Mouse (Mus musculus) ovary, postnatal 14 days (tissue): ENCODE measurements at regions not wholly inside any gene's neighbourhood (a gene's known extent, or its start where the extent isn't known, plus 50 kb on each side); places are given as distances from the start of the nearest gene placed in this dataset.
"Not testable (repeated sequence)": the region's sequence is repeated elsewhere in the genome, so short reads cannot be mapped to it uniquely, and the experiment has no call there.

Experiments used
- DNase-seq: peaks from one replicate; pipeline ENCODE4 v3.0.0; 2022; ENCODE audit warnings: low spot score

DNA sequence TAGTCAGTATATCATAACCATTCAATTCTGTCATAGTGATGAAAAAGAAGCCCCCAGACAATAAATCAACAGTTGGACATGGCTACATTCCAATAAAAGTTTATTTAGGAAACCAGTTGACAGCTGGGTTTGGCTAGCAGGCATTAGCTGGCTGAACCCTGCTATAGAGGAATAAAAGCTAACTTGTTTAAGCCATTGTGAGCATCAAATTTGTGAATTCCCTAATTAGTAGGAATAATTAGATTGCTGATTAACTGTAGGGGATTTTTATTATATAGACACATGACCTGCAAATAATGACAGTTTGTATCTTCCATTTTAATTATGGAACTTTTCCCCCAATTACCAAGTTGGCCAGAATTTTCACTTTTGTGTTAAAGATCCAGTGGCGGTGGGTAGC, 659.8 kb downstream of the Rwdd3 start:
- DNase-seq = no peak

DNA sequence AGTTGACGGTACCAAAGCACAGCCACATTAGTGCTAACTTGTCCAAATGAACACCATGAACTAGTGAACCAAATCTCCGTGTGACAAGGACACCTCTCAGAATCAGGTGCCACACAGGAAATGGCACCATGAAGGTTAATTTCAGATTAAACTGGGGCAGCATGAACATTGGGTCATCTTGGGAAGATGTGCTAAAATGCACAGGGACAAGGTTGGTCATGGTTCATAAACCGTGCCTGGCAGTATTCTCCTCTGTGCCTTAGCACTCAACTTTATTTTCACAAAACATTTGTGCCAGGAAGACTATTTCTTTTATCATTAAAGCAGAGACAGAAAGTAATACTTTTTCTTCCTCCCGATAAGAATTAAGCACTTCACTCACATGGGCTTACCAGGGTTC, 672.6 kb downstream of the Rwdd3 start:
- DNase-seq = no peak

DNA sequence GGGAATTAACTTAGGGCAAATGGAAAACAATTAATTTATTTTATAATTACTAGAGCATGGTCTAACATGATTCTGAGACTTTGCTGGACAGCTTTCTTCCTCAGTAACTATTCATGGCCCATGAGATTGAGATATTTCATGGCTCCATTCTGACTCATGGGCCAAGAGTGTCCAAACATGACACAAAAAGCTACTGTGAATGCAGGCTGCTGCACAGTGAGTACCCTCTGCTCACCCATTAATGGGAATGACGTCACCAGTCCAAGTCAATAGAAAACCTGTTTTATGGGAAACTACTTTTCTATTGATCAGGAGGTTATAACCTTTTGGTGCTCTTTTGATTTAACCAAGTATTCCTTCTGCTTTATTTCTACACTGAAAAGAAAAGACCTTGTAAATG, 693.6 kb downstream of the Rwdd3 start:
- no peak for DNase-seq

DNA sequence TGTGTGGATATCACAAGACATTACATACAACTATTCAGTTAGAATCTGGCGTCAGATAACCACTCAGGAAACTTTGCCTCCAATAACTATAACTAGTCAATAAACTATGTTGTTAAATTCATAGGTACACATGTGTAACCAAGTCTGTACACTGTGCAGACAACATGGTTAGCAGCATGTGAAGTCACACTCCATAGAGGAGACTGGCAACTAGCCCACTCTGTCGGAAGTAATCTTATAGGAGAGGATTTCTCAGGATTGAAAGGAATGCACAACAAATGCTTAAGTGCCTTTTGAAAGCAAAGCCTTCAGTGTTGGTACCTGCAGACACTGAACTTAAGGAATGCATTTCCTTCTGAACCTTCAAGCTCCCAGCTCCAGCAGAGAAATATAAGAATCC, 693.0 kb upstream of the Ptbp2 start:
- no peak for DNase-seq

DNA sequence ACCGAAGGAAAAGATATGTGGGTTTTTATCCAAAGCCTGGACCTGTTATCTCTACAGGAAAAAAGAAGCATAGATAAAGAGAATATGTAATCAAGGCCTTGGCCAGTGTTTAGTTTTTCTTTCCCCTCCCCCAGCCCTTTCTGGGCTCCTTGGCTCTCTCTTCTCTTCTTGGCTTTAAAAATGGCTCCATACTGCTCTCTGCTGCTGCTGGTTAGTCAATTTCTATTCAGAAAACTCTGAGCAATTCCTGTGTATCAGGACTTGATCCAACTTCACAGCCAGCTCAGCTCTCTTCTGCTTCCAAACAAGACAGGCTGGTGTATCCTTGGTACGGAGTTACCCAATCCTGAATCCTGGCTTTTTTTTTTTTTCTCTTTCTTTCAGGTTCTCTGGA, 689.4 kb upstream of the Ptbp2 start:
- peak; percentile 27 for DNase-seq

DNA sequence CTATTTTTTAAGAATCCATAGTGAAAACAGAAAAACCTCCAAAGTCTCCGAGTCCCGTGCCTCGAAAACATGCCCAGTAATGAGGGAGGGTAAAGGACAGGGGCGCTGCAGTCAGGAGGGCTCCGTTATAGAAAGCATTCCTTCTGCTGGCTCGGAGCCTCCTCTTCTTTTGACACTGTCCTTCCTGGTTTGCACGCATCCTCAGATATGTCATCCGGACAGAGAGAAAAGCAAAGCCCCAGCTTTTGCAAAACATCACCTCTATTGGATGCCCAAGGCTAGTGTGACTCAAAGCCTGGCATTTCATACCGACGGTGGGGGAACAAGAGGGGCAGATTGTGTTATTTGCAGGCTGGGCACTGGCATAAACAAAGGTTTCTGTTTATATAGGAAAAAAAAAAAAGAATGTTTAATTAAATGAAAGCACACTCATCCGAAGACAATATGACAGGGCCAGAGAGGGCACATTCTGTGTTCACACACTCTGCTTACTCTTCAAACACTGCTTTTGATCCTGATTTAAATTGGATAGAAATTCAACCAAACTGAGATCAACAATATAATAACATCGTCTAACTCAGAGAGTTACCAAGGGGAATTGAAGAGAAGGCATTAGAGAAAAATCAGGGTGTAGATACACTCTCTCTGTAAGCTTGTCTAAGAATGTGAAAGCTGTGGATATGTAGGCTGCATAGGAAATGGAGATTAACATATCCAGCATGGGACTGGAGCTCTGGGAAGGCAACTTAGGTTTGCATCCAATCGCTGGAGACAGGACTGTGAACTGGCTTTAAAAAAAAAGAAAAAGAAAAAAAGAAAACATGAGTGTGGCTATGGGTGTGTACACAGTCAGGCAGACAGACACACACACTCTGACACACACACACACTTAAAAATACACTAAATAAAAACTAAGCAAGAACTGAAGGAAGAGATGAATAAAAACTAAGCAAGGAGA, 688.7 kb upstream of the Ptbp2 start:
- no peak for DNase-seq

DNA sequence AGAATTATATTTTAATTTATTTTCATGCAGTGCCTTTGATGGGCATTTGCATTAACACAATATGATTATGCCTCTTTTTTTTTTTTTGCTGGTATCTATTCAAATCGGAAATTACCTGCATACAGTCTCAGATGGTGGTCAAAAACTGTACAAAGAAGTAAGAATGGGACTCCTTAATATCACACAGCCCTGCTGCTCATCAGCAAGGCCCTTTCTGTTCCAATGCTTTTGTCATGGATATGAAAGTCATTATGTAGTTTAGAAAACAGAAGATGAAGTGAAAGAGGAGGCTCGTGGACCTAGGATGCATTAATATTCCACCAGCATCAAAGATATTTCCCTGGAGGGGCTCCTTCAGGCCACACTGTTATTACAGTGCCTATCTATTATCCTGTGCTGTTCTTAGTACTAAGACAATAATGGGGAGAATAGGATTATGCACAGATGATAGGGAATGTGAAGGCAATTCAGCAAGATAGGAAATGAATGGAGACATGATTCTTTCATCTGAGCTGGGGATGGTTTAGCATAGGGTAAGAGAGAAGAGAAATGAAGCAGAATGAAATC, 687.7 kb upstream of the Ptbp2 start:
- no peak for DNase-seq

DNA sequence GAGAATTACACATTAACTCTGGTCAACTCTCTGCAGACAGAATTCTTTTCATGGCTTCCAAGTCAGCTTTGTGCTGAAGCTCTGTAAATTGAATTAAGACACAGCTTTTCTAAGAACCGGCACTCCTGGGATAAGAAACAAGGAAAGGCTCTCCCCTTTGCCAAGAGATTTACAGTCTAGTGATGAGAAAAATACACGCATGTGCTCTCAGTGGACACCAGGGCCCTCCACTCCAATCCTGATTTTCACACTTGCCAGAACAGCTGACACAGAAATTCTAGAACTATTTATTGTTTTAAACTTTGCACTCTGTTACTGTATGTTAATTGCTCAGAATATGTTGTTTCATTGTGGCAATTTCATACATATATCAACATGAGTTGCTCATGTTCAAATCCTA, 684.6 kb upstream of the Ptbp2 start:
- no peak for DNase-seq

DNA sequence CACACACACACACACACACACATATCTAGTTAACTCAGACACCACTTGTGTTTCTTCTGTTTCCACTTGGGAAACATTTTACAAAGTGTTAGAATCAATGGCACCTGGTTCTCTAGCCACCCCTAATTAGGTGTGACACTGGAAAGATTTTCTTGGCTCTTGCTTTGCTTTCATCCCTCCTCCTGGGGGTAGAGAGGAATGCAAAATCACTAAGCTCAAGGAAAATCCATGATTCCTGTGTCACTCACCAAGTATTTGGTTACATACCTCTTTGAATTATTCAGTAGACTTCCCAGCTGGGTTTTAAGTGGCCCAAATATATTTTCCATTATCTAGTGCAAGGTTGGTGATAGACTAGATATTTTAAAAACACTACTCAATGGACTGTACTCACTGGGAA, 676.5 kb upstream of the Ptbp2 start:
- no peak for DNase-seq

DNA sequence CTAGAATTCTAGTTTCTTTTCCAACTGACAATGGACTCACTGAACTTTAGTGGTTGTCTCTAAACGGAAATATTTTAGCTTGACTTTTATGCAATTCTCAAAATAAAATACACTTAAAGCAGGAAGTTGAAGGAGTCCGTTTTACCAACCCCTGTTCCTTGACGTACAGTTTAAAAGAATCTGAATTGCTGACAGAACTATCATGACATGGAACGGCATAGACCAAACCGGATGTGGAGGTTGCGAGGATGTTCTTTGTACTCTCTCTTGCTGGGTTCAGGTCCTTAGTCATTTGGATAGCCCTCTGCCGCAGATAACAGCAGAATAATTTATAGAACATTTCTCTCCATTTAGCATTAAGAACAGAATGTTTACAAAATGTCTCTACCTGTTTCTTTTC, 673.6 kb upstream of the Ptbp2 start:
- no peak for DNase-seq

DNA sequence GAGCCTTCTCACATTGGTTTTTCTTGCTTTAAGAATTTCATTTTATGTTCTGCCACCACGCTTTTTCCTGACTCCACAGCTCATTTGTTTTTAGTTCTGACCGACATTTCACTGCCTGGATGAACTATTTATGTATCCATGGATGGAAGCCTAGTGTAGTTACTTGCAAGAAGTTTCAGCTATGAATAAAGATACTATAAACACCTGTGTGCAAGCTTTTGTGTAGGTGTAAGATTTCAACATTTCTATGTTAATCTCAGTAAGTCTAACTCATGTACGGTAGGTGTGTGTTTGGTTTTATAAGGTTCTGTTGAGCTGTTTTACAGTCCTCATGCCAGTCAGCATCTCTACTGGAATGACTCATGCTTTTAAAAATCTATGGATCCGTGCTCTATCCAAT, 656.9 kb upstream of the Ptbp2 start:
- DNase-seq = no peak

DNA sequence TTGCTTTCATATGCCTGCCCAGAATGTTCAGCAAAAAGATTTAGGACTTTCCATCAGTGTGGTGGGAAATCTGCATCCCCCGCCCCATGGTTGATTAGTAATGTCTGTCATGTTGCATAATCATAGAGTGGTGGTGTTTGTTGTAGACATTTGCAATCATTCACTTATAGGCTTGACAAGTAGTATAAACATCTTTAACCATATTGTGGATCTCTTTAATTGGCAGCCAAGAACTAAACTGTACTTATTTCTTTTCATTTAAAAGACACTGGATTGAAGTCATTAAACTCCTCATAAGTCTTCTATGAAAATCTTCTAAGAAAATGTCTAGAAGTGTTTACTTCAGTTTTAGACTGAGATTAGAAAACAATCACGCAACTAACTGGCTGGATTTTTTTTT, 646.0 kb upstream of the Ptbp2 start:
- no peak for DNase-seq

DNA sequence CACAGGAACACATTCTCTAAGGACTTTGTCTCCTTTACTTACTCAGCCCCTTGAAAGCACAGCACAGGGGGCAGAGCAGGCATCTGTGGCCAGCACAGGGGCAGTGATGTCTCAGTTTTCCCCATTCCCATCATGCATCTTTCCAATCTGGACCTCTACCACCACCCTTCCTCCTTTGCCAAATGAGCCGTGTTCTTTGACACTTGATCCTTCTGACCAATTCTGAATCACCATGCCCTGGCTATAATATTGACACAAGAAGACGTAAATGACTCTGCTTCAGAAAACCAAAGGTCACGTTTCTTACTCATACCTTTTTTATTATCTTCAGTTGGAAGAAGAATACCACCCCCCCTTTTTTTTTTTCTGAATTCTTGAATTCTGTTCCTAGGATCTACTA, 632.4 kb upstream of the Ptbp2 start:
- no peak for DNase-seq

DNA sequence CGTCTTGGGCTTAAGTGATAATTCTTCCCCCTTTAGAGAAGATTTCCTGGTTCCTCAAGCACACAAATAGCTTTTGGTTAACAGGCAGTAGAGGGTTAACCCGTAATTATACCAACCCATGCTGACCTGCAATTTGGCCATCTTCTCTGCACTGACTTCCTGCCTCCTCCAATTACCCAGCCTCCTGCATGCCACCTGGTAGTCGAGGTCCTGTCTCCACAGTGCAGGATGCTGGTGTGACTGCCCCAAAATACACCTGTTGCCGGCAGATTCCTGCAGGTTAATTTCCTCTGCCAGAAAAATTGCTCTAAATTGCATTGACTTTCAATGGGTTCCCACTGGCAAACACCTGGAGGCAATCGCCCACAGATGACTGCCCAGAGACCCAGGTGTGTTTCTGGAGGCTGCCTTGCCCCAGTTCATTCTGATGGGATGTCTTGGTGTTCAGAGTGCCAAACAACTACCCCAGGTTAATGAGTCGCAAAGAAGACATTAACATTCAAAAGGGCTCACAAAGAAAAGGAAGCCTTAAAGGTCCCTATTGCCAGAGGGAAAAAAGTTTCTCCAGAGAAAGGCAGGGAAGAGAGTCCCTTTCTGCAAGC, 591.5 kb upstream of the Ptbp2 start:
- no peak for DNase-seq

DNA sequence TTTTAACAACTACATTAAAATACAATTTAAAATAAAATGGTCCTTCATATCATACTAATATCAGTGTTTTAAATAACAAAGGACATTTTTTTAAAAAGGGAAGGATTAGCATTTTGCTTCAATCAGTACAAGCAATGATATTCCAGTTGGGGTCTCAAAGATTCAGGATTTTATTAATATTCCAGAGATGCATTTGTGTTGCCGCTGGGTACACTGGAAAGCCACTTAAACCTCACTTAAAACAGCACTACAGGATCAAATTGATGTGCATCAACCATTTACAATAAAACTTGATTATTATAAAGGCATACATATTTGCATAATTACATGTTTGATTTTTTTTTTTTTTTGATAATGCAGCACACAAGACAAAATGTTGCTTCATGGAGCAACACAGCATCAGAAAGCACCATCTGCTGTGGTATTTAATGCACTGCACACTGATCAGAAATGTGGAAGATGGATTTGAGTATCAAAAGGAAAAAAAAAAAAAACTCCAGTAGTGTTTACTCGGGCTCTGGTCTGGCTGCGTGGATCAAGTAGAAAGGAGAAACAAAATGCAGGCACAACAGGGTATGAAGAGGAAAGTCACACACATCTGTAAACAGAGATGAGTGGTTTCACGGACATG, 558.6 kb upstream of the Ptbp2 start:
- DNase-seq = no peak

DNA sequence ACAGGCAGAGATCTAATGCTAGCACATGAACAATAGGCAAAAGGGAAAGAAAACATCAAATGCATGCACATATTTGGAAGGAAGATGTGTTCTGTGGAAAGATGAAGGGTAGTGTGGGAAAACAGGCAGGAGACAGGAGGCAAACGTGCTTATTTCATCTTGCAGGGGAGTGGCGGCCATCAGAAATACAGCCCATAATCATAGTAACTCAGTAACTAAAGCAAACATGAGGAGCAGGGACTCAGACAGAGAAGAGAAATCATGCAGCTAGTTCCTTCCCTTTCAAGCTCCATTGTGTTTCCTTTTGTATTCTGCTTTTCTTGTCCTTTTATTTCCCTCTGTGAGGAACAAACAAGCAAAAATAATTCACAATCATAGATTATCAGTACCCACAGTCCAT, 557.6 kb upstream of the Ptbp2 start:
- DNase-seq = no peak

DNA sequence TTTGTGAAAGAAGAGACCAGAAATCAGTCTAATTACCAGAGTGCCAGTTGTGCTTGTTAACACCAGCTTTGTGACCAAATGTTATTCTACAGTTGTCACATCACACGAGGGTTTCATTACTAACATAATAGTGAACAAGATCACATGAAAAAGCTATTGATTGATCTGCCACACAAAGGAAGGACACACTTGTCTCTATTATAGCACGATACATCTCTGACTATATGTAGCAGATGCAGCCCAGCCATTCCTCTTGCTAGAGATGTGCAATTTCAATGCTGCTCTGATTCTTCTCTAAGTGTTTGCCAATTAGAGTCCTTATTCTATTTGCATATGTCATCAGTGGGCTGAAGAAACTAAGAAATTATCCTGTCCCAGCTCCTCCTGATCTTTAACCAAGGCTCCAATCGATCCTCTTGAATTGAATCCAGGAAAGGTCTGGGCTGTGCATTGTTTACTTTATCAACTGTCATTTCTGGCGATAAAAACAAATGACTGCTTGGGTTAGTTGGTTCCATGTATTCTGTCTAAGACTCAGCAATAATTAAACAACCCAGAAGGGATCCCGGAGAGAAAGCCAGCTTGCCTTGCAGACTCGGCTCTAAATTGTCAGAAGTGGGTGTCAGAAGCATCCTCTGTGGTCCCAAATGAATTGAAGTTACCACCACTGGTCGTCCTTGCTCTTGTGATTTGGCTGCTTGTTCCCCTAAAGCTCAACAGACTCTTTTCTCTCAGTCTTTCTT, 551.7 kb upstream of the Ptbp2 start:
- no peak for DNase-seq

DNA sequence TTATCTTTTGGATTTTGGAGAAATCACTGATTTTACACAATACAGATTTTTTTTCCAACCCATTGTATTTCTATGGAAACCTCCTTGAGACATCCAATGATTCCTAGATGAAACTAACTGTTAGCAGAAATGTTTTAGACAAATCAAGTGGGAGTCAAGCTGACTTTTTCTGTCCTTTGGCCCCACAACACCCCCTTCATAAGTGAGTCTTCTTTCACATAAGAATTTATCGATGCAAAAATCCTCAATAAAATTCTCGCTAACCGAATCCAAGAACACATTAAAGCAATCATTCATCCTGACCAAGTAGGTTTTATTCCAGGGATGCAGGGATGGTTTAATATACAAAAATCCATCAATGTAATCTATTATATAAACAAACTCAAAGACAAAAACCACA, 522.8 kb upstream of the Ptbp2 start:
- DNase-seq = not testable (repeated sequence)

DNA sequence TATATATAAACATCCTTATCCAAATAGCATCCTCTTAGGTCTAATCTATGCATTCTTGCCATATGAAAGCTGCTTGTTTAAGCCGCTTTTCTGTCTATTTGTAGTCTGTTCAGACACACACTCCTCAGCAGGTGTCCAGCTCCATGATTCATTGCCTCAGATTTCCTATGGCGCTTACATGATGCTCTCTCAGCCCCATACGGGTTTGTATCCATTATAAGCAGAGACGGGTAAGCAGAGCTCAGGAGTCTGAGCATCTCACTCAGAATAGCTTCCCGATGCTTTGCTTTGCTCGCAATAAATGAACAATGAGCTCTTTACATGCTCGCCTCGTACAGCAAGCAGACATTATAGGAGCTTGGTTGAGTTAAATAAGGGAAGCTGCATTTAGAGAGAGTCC, 521.3 kb upstream of the Ptbp2 start:
- DNase-seq = no peak
